Mouse (Mus musculus): ENCODE measurements around the gene Snd1. TPM values are rescaled to one million over a fixed set of nuclear protein-coding genes. Genes with fewer than 3 reads are reported as not detected.

The Snd1 gene
- polyA plus RNA-seq, 1 experiment from 2014 or later, result 139 TPM

DNA sequence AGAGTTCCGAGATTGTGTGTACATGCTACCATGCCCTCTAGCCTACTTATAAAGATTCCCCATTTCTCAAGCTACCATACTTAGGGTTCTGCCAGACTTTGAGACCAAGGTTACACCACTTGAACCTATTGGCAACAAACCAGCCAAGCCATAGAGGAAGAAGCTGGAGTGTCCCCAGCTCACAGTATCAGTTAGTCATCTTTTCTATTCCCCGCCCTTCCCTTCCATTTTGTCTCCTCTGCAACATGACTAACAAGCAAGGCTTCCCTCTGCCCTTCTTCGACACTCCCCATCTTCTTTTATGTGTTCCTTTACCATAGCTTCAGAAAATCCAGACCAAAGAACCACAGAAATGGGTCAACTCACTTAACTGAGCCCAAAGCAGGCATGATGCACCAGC lies 391.3 kb downstream of the Snd1 start:
- H3K4me3 ChIP-seq (ENCODE audit: low read depth, low read length), result no peak overlapping the region
- WGBS, result 95% methylated on average over 3 of the region's 3 CpGs
- H3K9me3 ChIP-seq (ENCODE audit: control insufficient read depth, low read length), result no peaks in the 10 kb centered on the region
- H3K36me3 ChIP-seq (ENCODE audit: control insufficient read depth, insufficient read depth, low read length), result no peaks in the 10 kb centered on the region
- ATAC-seq (replicated peaks; ENCODE audit: low FRiP score, low TSS enrichment, low read depth) (no peak), DNase-seq (ENCODE audit: low spot score) (no peak)
- H3K27ac ChIP-seq (ENCODE audit: low read depth), result no peak overlapping the region
- no peaks in the 10 kb centered on the region for H3K27me3 ChIP-seq (replicated peaks; ENCODE audit: control insufficient read depth, insufficient read depth, low read length)
- no peak overlapping the region for H3K9ac ChIP-seq (ENCODE audit: low read length)
- H3K4me2 ChIP-seq (ENCODE audit: low read length), result no peak overlapping the region
- H3K4me1 ChIP-seq (replicated peaks; ENCODE audit: control insufficient read depth, insufficient read depth, low read length), result peaks cover 20% of the 10 kb centered on the region; the same call in 1 of the 2 replicates

DNA sequence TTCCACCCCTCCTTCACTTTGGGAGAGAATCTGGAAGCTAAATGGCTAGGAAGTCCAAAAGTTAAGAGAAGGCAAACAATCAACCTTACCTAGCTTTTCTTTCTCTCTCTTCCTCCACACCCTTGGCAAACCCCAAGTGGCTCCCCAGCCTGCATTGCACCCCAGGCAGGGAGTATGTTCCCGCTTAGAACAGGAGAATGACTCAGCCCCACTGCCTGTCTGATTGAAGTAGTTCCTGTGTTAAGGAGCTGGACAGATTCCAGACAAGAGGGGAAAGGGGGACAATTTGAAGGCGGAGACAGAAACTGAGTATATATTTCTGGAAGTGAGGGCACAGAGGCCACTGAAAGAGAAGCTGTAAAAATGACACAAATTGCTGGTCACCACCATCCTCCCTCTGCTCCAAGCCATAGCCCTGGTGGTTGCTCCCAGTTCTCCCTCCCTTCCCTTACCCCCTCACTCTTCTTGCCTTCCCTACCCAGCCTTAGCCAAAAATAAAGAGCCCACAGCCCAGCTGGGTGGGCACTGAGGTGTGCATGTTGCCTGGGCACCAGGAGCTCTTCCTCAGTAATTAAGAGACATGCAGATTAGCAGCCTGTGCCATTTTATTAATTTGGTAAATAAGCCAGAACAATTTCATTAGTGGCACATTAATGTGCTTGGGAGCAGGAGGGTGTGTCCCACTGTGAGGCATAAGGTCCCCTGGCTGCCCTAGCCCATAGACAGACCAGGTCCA lies 392.7 kb downstream of the Snd1 start:
- no peaks in the 10 kb centered on the region for H3K27me3 ChIP-seq (replicated peaks; ENCODE audit: control insufficient read depth, insufficient read depth, low read length)
- H3K9me3 ChIP-seq (ENCODE audit: control insufficient read depth, low read length), result no peaks in the 10 kb centered on the region
- 18% methylated on average over 2 of the region's 2 CpGs for WGBS
- no peak overlapping the region for H3K27ac ChIP-seq (ENCODE audit: low read depth)
- H3K36me3 ChIP-seq (ENCODE audit: control insufficient read depth, insufficient read depth, low read length), result no peaks in the 10 kb centered on the region
- no peak overlapping the region for H3K4me3 ChIP-seq (ENCODE audit: low read depth, low read length)
- no peak for DNase-seq (ENCODE audit: low spot score)
- no peak overlapping the region for H3K4me2 ChIP-seq (ENCODE audit: low read length)
- H3K4me1 ChIP-seq (replicated peaks; ENCODE audit: control insufficient read depth, insufficient read depth, low read length), result peaks cover 18% of the 10 kb centered on the region; the same call in 1 of the 2 replicates
- ATAC-seq (replicated peaks; ENCODE audit: low FRiP score, low TSS enrichment, low read depth), result peak; percentile 65
- no peak overlapping the region for H3K9ac ChIP-seq (ENCODE audit: low read length)

GRCm38 (mm10) chr6:28871725-28872420 lies 396.9 kb downstream of the Snd1 start:
- H3K4me3 ChIP-seq (ENCODE audit: low read depth, low read length), result no peak overlapping the region
- H3K4me1 ChIP-seq (replicated peaks; ENCODE audit: control insufficient read depth, insufficient read depth, low read length), result 0 out of 2 replicates have a peak, but pooled peaks cover 6% of the 10 kb centered on the region
- ATAC-seq (replicated peaks; ENCODE audit: low FRiP score, low TSS enrichment, low read depth) (no peak), DNase-seq (ENCODE audit: low spot score) (no peak)
- H3K27ac ChIP-seq (ENCODE audit: low read depth), result no peak overlapping the region
- peaks cover 18% of the 10 kb centered on the region for H3K36me3 ChIP-seq (ENCODE audit: control insufficient read depth, insufficient read depth, low read length)
- H3K9me3 ChIP-seq (ENCODE audit: control insufficient read depth, low read length), result no peaks in the 10 kb centered on the region
- no peak overlapping the region for H3K4me2 ChIP-seq (ENCODE audit: low read length)
- no peak overlapping the region for H3K9ac ChIP-seq (ENCODE audit: low read length)
- 83% methylated on average over 5 of the region's 5 CpGs for WGBS
- H3K27me3 ChIP-seq (replicated peaks; ENCODE audit: control insufficient read depth, insufficient read depth, low read length), result no peaks in the 10 kb centered on the region

DNA sequence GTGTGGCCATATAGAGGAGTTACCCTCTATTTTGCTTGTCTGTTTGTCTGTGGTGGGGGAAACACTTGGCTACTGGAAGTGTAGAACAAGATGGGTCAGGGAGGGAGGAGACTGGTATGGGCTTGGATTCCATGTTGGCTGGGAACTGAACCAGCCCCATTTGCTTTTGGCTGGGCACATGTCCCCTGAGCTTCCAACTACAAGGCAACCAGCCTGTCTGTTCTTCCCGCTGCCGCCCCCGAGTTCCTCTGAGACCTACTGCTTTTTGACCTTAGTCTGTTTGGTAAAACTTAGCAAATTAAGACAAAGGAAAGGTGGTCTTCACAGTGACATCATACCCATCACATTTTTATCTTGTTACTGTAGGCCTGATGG lies 397.5 kb downstream of the Snd1 start:
- Histone ChIP-seq H3K4me2 (ENCODE audit: low read length) (no peak overlapping the region), H3K4me3 (ENCODE audit: low read depth, low read length) (no peak overlapping the region), H3K27ac (ENCODE audit: low read depth) (no peak overlapping the region), H3K9ac (ENCODE audit: low read length) (no peak overlapping the region), H3K27me3 (replicated peaks; ENCODE audit: control insufficient read depth, insufficient read depth, low read length) (no peaks in the 10 kb centered on the region), H3K9me3 (ENCODE audit: control insufficient read depth, low read length) (no peaks in the 10 kb centered on the region), H3K4me1 (replicated peaks; ENCODE audit: control insufficient read depth, insufficient read depth, low read length) (0 out of 2 replicates have a peak, but pooled peaks cover 5% of the 10 kb centered on the region), H3K36me3 (ENCODE audit: control insufficient read depth, insufficient read depth, low read length) (peaks cover 23% of the 10 kb centered on the region)
- DNase-seq (ENCODE audit: low spot score) (no peak), ATAC-seq (replicated peaks; ENCODE audit: low FRiP score, low TSS enrichment, low read depth) (no peak)
- WGBS, result 93% methylated on average over 3 of the region's 3 CpGs

- Histone ChIP-seq H3K27me3 (replicated peaks; ENCODE audit: control insufficient read depth, insufficient read depth, low read length) (no peaks in the 10 kb centered on the region), H3K9ac (ENCODE audit: low read length) (no peak overlapping the region), H3K4me3 (ENCODE audit: low read depth, low read length) (no peak overlapping the region), H3K27ac (ENCODE audit: low read depth) (no peak overlapping the region), H3K36me3 (ENCODE audit: control insufficient read depth, insufficient read depth, low read length) (peaks cover 23% of the 10 kb centered on the region), H3K4me1 (replicated peaks; ENCODE audit: control insufficient read depth, insufficient read depth, low read length) (no peaks in the 10 kb centered on the region), H3K9me3 (ENCODE audit: control insufficient read depth, low read length) (no peaks in the 10 kb centered on the region), H3K4me2 (ENCODE audit: low read length) (no peak overlapping the region)
- WGBS, result 66% methylated on average over 11 of the region's 11 CpGs
- ATAC-seq (replicated peaks; ENCODE audit: low FRiP score, low TSS enrichment, low read depth), result no peak
- no peak for DNase-seq (ENCODE audit: low spot score)
Measured at GRCm38 (mm10) chr6:28874053-28874452, 399.1 kb downstream of the Snd1 start.

DNA sequence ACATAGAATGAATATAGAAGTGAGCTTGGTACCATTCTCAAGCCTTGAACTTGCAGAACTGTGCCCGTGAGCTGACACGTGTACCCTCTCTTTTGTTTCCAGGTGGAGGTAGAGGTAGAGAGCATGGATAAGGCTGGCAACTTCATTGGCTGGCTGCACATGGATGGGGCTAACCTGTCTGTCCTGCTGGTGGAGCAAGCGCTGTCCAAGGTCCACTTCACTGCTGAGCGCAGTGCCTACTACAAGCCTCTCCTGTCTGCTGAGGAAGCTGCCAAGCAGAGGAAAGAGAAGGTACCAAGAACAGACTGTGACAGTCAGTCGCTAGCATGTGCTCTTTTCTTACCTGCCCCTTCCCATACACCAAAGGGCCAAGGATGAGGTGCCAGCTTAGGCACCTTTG lies 399.8 kb downstream of the Snd1 start:
- H3K4me3 ChIP-seq (ENCODE audit: low read depth, low read length), result no peak overlapping the region
- H3K4me2 ChIP-seq (ENCODE audit: low read length), result no peak overlapping the region
- H3K36me3 ChIP-seq (ENCODE audit: control insufficient read depth, insufficient read depth, low read length), result peaks cover 26% of the 10 kb centered on the region
- no peaks in the 10 kb centered on the region for H3K27me3 ChIP-seq (replicated peaks; ENCODE audit: control insufficient read depth, insufficient read depth, low read length)
- no peak overlapping the region for H3K9ac ChIP-seq (ENCODE audit: low read length)
- H3K9me3 ChIP-seq (ENCODE audit: control insufficient read depth, low read length), result no peaks in the 10 kb centered on the region
- no peak overlapping the region for H3K27ac ChIP-seq (ENCODE audit: low read depth)
- WGBS, result 88% methylated on average over 5 of the region's 5 CpGs
- no peak for DNase-seq (ENCODE audit: low spot score)
- ATAC-seq (replicated peaks; ENCODE audit: low FRiP score, low TSS enrichment, low read depth), result no peak
- H3K4me1 ChIP-seq (replicated peaks; ENCODE audit: control insufficient read depth, insufficient read depth, low read length), result no peaks in the 10 kb centered on the region

GRCm38 (mm10) chr6:28875333-28875732 lies 400.4 kb downstream of the Snd1 start:
- Histone ChIP-seq H3K27ac (ENCODE audit: low read depth) (no peak overlapping the region), H3K4me1 (replicated peaks; ENCODE audit: control insufficient read depth, insufficient read depth, low read length) (no peaks in the 10 kb centered on the region), H3K27me3 (replicated peaks; ENCODE audit: control insufficient read depth, insufficient read depth, low read length) (no peaks in the 10 kb centered on the region), H3K4me3 (ENCODE audit: low read depth, low read length) (no peak overlapping the region), H3K9me3 (ENCODE audit: control insufficient read depth, low read length) (no peaks in the 10 kb centered on the region), H3K9ac (ENCODE audit: low read length) (no peak overlapping the region), H3K36me3 (ENCODE audit: control insufficient read depth, insufficient read depth, low read length) (peaks cover 27% of the 10 kb centered on the region), H3K4me2 (ENCODE audit: low read length) (no peak overlapping the region)
- ATAC-seq (replicated peaks; ENCODE audit: low FRiP score, low TSS enrichment, low read depth) (no peak), DNase-seq (ENCODE audit: low spot score) (no peak)
- WGBS, result 86% methylated on average over 1 of the region's 1 CpGs

DNA sequence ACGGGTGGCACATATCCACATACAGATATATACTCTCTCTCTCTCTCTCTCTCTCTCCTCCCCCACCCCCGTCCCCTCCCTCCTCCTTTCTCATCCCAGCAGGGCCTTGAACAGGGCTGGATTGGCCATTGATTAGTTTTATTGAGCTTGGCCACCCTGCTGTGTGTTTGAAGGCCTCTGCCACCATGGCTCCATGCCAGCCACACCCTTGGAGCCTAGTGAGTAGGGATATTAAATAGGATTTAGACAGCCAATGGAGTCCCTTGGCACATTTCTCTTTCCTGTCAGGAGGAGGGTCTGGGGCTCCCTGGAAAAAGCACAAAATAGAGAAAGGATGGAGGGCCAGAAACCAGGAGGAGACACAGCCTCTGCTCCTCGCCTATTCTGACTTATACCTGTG lies 401.6 kb downstream of the Snd1 start:
- Histone ChIP-seq H3K9me3 (ENCODE audit: control insufficient read depth, low read length) (no peaks in the 10 kb centered on the region), H3K4me3 (ENCODE audit: low read depth, low read length) (no peak overlapping the region), H3K9ac (ENCODE audit: low read length) (no peak overlapping the region), H3K27ac (ENCODE audit: low read depth) (no peak overlapping the region), H3K4me1 (replicated peaks; ENCODE audit: control insufficient read depth, insufficient read depth, low read length) (no peaks in the 10 kb centered on the region), H3K27me3 (replicated peaks; ENCODE audit: control insufficient read depth, insufficient read depth, low read length) (no peaks in the 10 kb centered on the region), H3K4me2 (ENCODE audit: low read length) (no peak overlapping the region), H3K36me3 (ENCODE audit: control insufficient read depth, insufficient read depth, low read length) (peaks cover 27% of the 10 kb centered on the region)
- no peak for DNase-seq (ENCODE audit: low spot score)
- WGBS, result 66% methylated on average over 3 of the region's 3 CpGs
- ATAC-seq (replicated peaks; ENCODE audit: low FRiP score, low TSS enrichment, low read depth), result no peak
